Mouse (Mus musculus) retina, postnatal 1 day (tissue): ENCODE measurements around the gene Akap8l.

Experiments
- DNase-seq: peaks from one replicate; pipeline ENCODE4 v3.0.0-alpha.2; 2012

Gene Akap8l

DNA sequence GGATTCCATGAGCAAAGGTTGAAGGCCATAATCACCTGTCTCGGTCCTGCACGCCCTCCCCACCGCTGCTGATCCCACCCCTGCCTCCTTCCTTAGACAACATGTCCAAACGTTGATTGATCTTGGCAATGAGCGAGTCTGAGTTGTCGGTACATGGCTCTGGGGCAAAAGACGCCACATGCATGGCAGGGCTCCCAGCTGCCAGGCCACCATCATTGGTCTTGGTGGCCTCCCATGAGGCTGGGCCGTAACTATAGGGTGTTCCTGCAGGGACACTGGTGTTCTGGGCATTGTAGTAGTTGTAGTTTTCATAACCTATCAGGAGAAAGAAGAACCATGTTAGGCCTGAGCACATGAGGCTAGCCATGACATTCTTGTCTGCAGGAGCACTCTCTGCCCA is 33.4 kb downstream of the Akap8l start:
- DNase-seq: no peak

GRCm38 (mm10) chr17:32315560-32315959 is 34.8 kb downstream of the Akap8l start:
- no peak for DNase-seq

DNA sequence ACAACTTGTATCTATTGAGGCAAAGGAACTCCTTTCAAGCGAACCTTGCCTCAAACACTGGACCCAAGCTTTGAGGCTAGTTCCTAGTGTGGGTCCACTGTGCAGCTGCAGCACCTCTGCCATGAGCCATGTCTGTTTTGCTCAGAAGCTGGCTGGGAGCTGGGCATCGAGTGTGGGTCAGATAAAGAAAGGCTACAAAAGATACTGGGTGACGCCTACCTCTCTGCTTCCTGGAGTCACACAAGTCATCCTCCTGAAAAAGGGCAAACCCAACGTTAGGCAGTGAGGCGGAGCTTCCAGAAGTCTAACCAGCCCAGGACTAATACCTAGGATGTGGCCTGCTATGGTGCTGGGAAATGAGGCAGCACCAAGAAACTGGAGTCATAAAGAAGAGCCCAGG is 36.5 kb downstream of the Akap8l start:
- no peak for DNase-seq

DNA sequence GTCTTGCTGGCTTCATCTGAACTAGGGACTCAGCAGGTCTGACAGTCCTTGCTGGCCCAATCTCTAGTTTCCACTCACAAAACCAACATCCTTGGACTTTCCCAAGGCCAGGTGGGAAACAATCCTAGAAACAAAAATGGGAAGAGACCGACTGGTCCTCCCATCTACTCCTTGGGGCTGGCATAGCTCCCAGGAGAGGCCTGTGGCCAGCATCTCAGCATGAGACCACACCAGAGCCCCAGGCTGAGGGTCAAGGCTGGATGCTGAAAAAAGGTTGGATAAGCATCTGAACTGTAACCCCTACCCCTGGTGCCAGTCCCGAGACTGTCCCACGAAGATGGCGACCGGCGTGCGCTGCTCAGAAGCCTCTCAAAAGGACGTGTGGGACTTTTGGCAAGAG is 37.6 kb downstream of the Akap8l start:
- no peak for DNase-seq

DNA sequence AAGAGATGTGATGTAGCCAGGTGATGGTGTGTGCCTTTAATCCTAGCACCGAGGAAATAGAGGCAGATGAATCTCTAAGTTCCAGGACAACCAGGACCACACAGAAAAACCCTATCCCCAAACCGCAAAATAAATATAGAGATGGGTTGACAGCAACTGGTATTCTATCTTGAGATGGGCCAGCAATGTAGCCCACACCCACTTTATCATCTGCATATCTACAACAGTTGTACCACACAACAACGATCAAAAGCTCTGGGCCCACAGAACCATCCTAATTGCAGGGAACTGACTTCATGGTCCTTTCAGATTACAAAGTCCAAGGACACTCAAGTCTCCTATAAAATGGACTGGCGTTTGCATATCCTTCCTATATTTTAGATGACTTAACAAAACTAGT is 42.4 kb downstream of the Akap8l start:
- DNase-seq: no peak

- no peak for DNase-seq
Measured at GRCm38 (mm10) chr17:32298125-32298524, 52.3 kb downstream of the Akap8l start.

GRCm38 (mm10) chr17:32295901-32296300 is 54.5 kb downstream of the Akap8l start:
- no peak for DNase-seq

DNA sequence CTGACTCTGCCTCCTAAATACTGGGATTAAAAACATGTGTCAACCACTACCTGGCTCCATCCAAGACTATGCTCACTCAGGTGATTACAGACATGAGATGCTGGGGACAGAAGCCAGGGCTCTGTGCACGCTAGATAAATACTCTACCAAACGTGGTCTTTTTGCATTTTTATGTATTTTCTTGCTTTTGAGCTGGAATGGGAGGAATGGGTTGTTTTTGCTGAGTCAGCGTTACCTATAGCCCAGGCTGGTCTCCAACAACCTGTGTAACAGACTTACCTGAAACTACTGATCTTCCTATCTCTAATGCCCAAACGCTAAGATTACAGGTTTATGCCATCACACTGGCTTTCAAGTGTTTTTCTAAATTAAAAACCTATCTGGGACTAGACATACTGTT is 55.2 kb downstream of the Akap8l start:
- DNase-seq: no peak

DNA sequence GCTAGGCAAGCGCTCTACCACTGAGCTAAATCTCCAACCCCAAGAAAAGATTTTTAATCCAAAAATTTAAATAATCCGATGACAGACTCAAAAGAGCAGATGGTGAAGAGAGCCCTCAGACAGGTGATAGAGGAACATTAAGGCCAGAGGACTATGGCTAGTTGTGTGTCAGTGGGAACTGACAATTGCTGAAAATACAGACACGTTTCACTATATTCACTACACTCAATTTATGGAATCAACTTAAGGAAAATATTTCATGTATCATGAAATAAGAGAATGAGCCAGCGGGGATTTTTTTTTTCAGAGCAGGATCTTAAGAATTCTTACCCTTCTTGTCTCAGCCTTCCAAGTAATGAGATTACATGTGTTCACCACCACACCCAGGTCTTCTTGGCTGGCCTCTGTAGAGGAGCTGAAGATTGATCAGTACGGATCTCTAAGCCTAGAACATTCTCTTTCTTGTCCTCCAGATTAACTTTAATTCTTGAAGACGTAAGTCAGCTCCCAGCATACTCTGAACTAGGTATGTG is 65.2 kb downstream of the Akap8l start:
- DNase-seq: peak; percentile 27

- peak; percentile 94 for DNase-seq
Measured at GRCm38 (mm10) chr17:32284262-32285137, 65.9 kb downstream of the Akap8l start, which contains the start of gene Brd4. Gene Brd4, minus strand, starts transcription at chr17:32284722.

GRCm38 (mm10) chr17:32283771-32284221 is 66.6 kb downstream of the Akap8l start:
- DNase-seq: peak; percentile 75

DNA sequence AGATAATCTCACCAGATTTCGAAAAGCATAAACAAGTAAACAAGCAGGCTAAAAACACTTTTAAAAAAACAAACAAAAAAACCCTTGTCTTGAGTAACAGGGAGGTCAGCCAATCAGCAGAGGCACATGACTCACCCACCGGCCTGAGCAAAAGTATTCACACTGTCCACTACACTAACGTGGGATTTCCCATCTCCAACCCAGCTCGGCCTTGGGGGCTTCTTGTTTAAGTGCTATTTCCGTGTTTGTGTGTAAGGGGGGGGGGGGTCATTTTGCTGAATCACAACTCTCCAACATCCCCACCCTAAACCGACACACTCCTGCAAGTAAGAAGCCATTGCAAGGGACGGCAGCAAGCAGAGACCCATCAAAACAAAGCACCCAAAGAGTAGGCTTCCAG is 67.1 kb downstream of the Akap8l start:
- DNase-seq: no peak

GRCm38 (mm10) chr17:32281611-32282310 is 68.6 kb downstream of the Akap8l start:
- DNase-seq: no peak

DNA sequence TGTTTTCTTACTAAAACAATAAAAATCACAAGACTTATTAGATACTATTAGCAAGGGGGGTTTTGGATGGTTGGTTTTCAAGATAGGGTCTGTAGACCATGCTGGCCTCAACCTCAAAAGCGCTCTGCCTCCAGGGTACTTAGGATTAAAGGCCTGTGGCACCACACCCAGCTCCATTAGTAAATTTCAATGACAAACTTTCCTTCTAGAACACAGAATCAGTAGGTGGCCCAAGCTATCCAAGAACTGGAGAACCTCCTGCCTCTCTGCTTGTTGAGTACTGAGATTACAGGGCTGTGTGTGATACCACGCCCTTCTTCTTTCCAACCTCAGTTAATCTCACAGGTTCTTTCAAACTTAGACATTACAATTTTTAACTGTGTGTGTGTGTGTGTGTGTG is 69.3 kb downstream of the Akap8l start:
- DNase-seq: no peak

- no peak for DNase-seq
Measured at GRCm38 (mm10) chr17:32280575-32280974, 69.8 kb downstream of the Akap8l start.

DNA sequence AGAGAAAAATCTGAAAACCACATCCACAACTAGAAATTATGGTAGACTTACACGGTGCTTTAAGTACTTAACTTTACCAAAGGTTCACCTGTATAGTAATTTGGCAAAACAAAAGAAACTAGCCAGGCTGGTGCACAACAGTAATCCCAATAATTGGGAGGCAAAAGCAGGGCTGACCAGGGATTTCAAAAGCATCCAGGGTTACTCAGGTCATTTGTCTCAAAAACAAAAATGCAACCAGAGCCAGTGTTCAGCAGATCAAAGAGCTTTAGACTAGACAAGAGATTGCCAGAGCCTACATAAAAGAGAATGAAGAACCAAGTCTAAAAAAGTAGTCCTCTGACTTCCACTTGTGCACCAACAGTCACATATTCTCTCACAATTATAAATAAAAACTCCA is 73.2 kb downstream of the Akap8l start:
- no peak for DNase-seq

- no peak for DNase-seq
Measured at GRCm38 (mm10) chr17:32275568-32275967, 74.8 kb downstream of the Akap8l start.
